Mouse (Mus musculus) C2C12 (cell line): ENCODE results near the gene Tvp23a.

Experiments used
- CEBPB ChIP-seq: IDR thresholded peaks from one replicate; pipeline ENCODE4 v1.6.1; 2011; ENCODE audit warnings: low read depth, mild to moderate bottlenecking, control low read depth, moderate library complexity
- CTCF ChIP-seq: IDR thresholded peaks from one replicate; pipeline ENCODE4 v1.5.1; 2011; ENCODE audit not compliant: control insufficient read depth, insufficient read depth, insufficient read length

GRCm38 (mm10) chr16:10394699-10395540, 52.2 kb downstream of the Tvp23a start, which contains the start of gene Tekt5:
- TF ChIP-seq CTCF (peak; percentile 6), CEBPB (no peak)
